Mouse (Mus musculus): ENCODE results near the gene Zgrf1. TPM values are rescaled to one million over a fixed set of nuclear protein-coding genes. Genes with fewer than 3 reads are reported as not detected.

Zgrf1 gene
- polyA plus RNA-seq, 2 experiments: 4.0 to 4.7 TPM

GRCm38 (mm10) chr3:127627151-127627955 lies 74.1 kb downstream of the Zgrf1 start:
- no peak overlapping the region for H3K4me3 ChIP-seq (ENCODE audit: insufficient read depth in 1 of 2, low read depth in 2 of 2, low read length in 2 of 2)
- TF ChIP-seq CTCF (IDR thresholded peaks at IDR 0.05; ENCODE audit: low read depth): no peak
- TF ChIP-seq EP300 (IDR thresholded peaks at IDR 0.05; ENCODE audit: low read depth): no peak
- no peaks in the 10 kb centered on the region for H3K9me3 ChIP-seq (ENCODE audit: control insufficient read depth, low read length)
- H3K4me2 ChIP-seq (ENCODE audit: low read depth): no peak overlapping the region
- H3K36me3 ChIP-seq (replicated peaks; ENCODE audit: control insufficient read depth, insufficient read depth, low read depth): no peaks in the 10 kb centered on the region
- H3K9ac ChIP-seq (replicated peaks): no peak overlapping the region
- H3K27me3 ChIP-seq (ENCODE audit: control insufficient read depth, insufficient read depth, low read length): peaks cover 74% of the 10 kb centered on the region
- no peak overlapping the region for H3K27ac ChIP-seq
- 3% methylated on average over 28 of the region's 28 CpGs for WGBS (ENCODE audit: insufficient replicate concordance)
- no peak for DNase-seq (ENCODE audit: low read depth in 3 of 3, low spot score in 3 of 3)
- no peaks in the 10 kb centered on the region; a peak in 1 of 4 replicates for H3K4me1 ChIP-seq (replicated peaks; ENCODE audit: control insufficient read depth in 2 of 2, insufficient read depth in 2 of 2, low read length in 1 of 2)
- no peak for ATAC-seq (ENCODE audit: insufficient read depth)

GRCm38 (mm10) chr3:127627956-127628310 lies 74.6 kb downstream of the Zgrf1 start:
- no peak for ATAC-seq (ENCODE audit: insufficient read depth)
- Histone ChIP-seq H3K27me3 (ENCODE audit: control insufficient read depth, insufficient read depth, low read length) (peaks cover 80% of the 10 kb centered on the region), H3K9me3 (ENCODE audit: control insufficient read depth, low read length) (no peaks in the 10 kb centered on the region), H3K27ac (no peak overlapping the region), H3K9ac (replicated peaks) (no peak overlapping the region), H3K36me3 (replicated peaks; ENCODE audit: control insufficient read depth, insufficient read depth, low read depth) (no peaks in the 10 kb centered on the region), H3K4me1 (replicated peaks; ENCODE audit: control insufficient read depth in 2 of 2, insufficient read depth in 2 of 2, low read length in 1 of 2) (no peaks in the 10 kb centered on the region; a peak in 1 of 4 replicates), H3K4me2 (ENCODE audit: low read depth) (no peak overlapping the region), H3K4me3 (ENCODE audit: insufficient read depth in 1 of 2, low read depth in 2 of 2, low read length in 2 of 2) (no peak overlapping the region)
- 3% methylated on average over 9 of the region's 9 CpGs for WGBS (ENCODE audit: insufficient replicate concordance)
- TF ChIP-seq EP300 (IDR thresholded peaks at IDR 0.05; ENCODE audit: low read depth) (no peak), CTCF (IDR thresholded peaks at IDR 0.05; ENCODE audit: low read depth) (no peak)
- DNase-seq (ENCODE audit: low read depth in 3 of 3, low spot score in 3 of 3): no peak

- Histone ChIP-seq H3K4me2 (ENCODE audit: low read depth) (no peak overlapping the region), H3K9ac (replicated peaks) (no peak overlapping the region), H3K9me3 (ENCODE audit: control insufficient read depth, low read length) (no peaks in the 10 kb centered on the region), H3K36me3 (replicated peaks; ENCODE audit: control insufficient read depth, insufficient read depth, low read depth) (no peaks in the 10 kb centered on the region), H3K4me1 (replicated peaks; ENCODE audit: control insufficient read depth in 2 of 2, insufficient read depth in 2 of 2, low read length in 1 of 2) (no peaks in the 10 kb centered on the region; a peak in 1 of 4 replicates), H3K27ac (no peak overlapping the region), H3K27me3 (ENCODE audit: control insufficient read depth, insufficient read depth, low read length) (peaks cover 86% of the 10 kb centered on the region), H3K4me3 (ENCODE audit: insufficient read depth in 1 of 2, low read depth in 2 of 2, low read length in 2 of 2) (no peak overlapping the region)
- DNase-seq (ENCODE audit: low read depth in 3 of 3, low spot score in 3 of 3) (no peak), ATAC-seq (ENCODE audit: insufficient read depth) (no peak)
- WGBS (ENCODE audit: insufficient replicate concordance): 2% methylated on average over 37 of the region's 37 CpGs
- TF ChIP-seq EP300 (IDR thresholded peaks at IDR 0.05; ENCODE audit: low read depth): no peak
- no peak for TF ChIP-seq CTCF (IDR thresholded peaks at IDR 0.05; ENCODE audit: low read depth)
These were observed 75.3 kb downstream of the Zgrf1 start for GRCm38 (mm10) chr3:127628311-127629184.

GRCm38 (mm10) chr3:127630190-127630589 lies 76.9 kb downstream of the Zgrf1 start:
- ATAC-seq (ENCODE audit: insufficient read depth): no peak
- H3K27me3 ChIP-seq (ENCODE audit: control insufficient read depth, insufficient read depth, low read length): peaks cover 97% of the 10 kb centered on the region

More at GRCm38 (mm10) chr3:127630190-127630589, 76.9 kb downstream of the Zgrf1 start:
- Histone ChIP-seq H3K4me3 (ENCODE audit: insufficient read depth in 1 of 2, low read depth in 2 of 2, low read length in 2 of 2) (no peak overlapping the region), H3K4me1 (replicated peaks; ENCODE audit: control insufficient read depth in 2 of 2, insufficient read depth in 2 of 2, low read length in 1 of 2) (no peaks in the 10 kb centered on the region; a peak in 1 of 4 replicates), H3K36me3 (replicated peaks; ENCODE audit: control insufficient read depth, insufficient read depth, low read depth) (no peaks in the 10 kb centered on the region), H3K27ac (no peak overlapping the region), H3K9ac (replicated peaks) (no peak overlapping the region), H3K4me2 (ENCODE audit: low read depth) (no peak overlapping the region), H3K9me3 (ENCODE audit: control insufficient read depth, low read length) (no peaks in the 10 kb centered on the region)
- no peak for DNase-seq (ENCODE audit: low read depth in 3 of 3, low spot score in 3 of 3)
- 17% methylated on average over 1 of the region's 1 CpGs for WGBS (ENCODE audit: insufficient replicate concordance)
- TF ChIP-seq CTCF (IDR thresholded peaks at IDR 0.05; ENCODE audit: low read depth): no peak
- TF ChIP-seq EP300 (IDR thresholded peaks at IDR 0.05; ENCODE audit: low read depth): no peak
